Mouse (Mus musculus) heart, postnatal 14 days (tissue): ENCODE measurements around the gene Wbp1. TPM values are rescaled to one million over a fixed set of nuclear protein-coding genes. Genes with fewer than 3 reads are reported as not detected.

ENCODE experiments used
- DNase-seq, 2 experiments: peaks; one replicate each; pipeline ENCODE4 v3.0.0; 2021 to 2022
- intact Hi-C: fragments of 180-260 bp; cut with DNase I; formaldehyde crosslinking; loops from one replicate; pipeline ENCODE4 v1.15.1; 2025
- total RNA-seq, 2 experiments: library from RNA; stranded (reverse); gene quantifications; 2 replicates each; pipeline ENCODE4 v1.2.3; 2021

Wbp1 gene
- total RNA-seq, 2 experiments from 2014 or later, result 72.4 to 80.1 TPM

DNA sequence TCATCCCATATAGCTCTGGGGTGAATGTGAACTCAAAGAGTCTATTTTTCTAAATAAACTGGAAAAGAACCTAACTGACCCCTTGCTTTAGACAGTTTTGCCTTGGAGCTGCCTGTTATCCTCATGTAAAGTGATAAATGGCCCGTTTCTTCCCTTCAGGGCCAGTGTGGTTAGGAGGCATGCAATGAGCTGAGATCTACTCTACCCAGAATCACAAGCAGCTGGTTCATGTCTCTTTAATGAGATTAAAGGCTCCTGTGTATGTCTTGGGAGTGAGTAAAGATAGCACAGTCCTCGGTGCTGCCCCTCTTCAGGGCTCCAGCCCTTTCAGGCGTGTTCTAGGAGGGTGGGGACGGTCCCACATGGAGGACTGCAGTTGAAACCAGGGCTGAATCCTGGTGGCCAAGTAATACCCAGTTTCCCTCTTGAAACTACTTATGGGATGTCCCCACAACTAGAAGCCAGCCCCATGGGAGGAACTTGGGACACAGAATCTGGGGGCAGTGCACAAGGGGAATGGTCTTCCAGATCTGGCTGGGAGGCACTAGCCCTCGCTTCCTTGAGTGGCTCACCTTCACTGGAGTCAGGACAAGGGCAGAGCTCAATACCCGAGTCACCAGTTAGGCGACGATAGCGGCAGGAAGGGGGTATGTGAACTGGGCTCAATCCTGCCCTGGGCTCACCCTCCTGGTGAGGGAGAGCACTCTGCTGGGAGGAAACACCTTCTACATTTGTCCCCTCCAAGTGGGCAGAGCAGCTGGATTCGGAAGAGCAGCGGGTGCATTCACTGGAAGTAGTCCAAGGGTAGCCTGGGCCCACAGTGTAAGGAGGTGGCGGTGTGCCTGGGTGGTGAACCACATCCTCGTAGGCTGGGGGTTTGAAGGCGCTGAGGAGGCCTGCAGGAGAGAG is 2.3 kb downstream of the Wbp1 start:
- DNase-seq, result no peak
- intact Hi-C loops, result loop anchor here (5.0 kb wide), 1 partner anchor 148 kb away; no protein-coding TSS in a partner anchor

GRCm38 (mm10) chr6:83118369-83118768 is 3.0 kb downstream of the Wbp1 start:
- DNase-seq, result no peak

DNA sequence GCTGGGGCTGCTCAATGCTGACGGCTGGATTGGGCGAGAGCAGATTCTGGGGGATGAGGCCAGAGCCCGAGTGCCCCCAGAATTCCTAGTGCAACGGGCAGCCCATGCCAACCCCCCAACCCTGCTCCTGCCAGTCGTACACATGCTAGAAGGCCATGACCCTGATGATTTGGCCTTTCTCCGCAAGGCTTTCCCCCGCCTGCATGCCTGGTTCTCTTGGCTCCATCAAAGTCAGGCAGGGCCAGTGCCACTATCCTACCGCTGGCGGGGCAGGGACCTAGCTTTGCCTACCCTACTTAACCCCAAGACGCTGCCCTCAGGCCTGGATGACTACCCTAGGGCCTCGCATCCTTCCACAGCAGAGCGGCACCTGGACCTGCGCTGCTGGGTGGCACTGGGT is 3.7 kb downstream of the Wbp1 start:
- no peak for DNase-seq
- intact Hi-C loops, result loop anchor here (2.0 to 5.0 kb wide), 2 partner anchors 43 to 150 kb away; no protein-coding TSS in a partner anchor

More at GRCm38 (mm10) chr6:83118369-83118768, 3.0 kb downstream of the Wbp1 start:
- intact Hi-C loops, result loop anchor here (5.0 kb wide), 1 partner anchor 149 kb away; no protein-coding TSS in a partner anchor

GRCm38 (mm10) chr6:83117165-83117438 is 4.3 kb downstream of the Wbp1 start:
- intact Hi-C loops, result loop anchor here (2.0 to 5.0 kb wide), 2 partner anchors 44 to 150 kb away; no protein-coding TSS in a partner anchor
- no peak for DNase-seq

- DNase-seq, result no peak
- intact Hi-C loops, result loop anchor here (2.0 to 5.0 kb wide), 2 partner anchors 44 to 151 kb away; no protein-coding TSS in a partner anchor
These were observed 4.8 kb downstream of the Wbp1 start for GRCm38 (mm10) chr6:83116373-83117164.

GRCm38 (mm10) chr6:83115682-83116372 is 5.5 kb downstream of the Wbp1 start:
- intact Hi-C loops, result loop anchor here (2.0 to 5.0 kb wide), 2 partner anchors 45 to 151 kb away; no protein-coding TSS in a partner anchor
- DNase-seq, result no peak

DNA sequence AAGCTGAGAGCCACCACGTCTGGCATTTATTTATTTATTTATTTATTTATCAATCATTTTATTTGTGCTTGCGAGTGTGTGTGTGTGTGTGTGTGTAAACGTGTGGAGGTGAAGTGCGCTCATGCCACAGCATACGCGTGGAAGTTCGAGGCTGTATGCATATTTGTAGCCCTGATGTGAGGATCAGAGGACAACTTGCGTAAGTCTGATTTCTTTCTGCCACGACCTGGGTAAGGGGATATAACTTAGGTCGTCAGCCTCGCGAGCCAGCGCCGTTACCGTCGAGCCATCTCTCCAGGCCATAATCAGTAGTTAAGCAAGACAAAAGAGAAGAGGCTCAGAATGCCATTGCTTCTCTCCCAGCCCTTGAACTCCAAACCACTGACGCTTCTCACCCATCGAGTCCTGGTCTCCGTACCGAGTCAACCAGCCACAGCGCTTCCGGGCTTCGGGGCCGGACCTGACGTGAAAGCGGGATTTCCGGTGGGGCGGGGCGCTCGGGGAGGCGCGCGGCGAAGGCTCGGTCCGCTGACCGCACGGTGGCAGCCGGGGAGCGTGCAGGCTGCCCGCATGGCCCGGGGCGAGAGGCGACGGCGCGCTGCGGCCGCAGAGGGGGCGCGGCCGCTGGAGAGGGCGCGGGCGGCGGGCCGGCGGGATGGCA is 6.2 kb downstream of the Wbp1 start, which contains the start of gene Mogs:
Mogs (plus strand) TSS at position 486 of the 661 bp plus-strand sequence.
- intact Hi-C loops, result loop anchor here (5.0 kb wide), 1 partner anchor 152 kb away; no protein-coding TSS in a partner anchor
- DNase-seq, result peak; percentile 97

DNA sequence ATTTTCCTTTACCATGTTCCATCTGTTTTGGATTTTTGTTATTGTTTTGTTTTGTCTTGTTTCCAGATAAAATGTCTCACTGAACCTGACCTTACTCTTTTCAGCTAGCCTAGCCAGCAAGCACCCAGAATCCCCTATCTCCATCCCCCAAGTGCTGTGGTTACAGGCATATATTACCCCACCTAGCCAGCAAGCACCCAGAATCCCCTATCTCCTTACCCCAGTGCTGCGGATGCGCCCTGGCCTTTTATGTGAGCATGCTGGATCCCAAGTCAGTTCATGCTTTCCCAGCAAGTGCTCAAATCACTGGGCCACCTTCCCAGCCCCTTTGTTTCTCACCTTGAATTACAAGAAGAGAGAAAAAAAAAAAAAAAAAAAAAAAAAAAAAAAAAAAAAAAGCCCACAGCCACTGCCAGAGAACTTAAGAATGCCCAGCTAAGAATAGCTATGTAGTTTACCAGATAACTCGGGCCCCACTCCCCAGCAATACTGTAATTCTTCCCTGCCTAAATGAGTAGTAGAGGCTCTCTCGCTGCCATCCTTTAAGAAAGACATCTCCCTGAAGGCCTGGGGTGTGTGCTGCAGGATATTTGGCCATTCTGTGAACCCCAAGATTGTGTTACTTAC is 9.7 kb downstream of the Wbp1 start:
- DNase-seq, result no peak
- intact Hi-C loops, result no loop called here

DNA sequence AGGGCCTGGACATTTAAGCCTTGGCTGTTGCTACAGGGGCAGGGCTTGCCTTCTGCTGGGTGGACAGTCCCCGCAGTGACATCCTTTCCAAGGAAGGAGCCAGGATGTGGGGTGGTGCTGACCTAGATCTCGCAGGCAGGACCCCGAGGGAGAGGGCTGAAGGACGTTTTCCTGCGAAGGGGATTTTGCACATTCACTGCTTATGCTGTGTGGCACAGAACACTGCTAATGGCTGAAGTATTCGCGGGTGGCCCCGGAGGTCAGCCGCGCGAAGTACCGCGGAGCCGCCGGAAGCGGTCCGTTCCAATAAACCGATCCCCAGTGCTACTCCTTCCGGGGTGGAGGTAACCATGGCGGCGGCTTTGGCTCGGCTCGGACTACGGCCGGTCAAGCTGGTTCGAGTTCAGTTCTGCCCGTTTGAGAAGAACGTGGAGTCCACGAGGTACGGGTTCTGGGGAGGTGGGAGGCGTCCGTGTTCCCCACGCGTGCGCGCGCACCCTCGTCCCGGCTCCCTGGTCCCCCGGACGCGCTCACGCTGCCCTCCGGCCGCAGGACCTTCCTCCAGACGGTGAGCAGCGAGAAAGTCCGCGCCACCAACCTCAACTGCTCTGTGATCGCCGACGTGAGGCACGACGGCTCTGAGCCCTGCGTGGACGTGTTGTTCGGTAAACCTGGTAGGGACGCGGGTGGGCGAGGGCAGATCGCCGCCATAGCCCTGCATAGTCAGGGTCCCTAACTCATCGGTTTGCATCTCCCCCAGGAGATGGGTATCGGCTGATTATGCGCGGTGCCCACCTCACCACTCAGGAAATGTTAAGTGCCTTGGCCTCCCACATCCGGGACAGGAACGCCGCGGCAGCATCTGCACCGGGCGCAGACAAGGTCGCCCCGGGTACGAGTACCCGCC is 12.3 kb downstream of the Wbp1 start, which contains the start of gene Mrpl53:
Mrpl53 (plus strand) TSS at position 279 of the 907 bp plus-strand sequence.
- DNase-seq, result peak; percentile 81 to 89
- intact Hi-C loops, result no loop called here

- DNase-seq, result peak; percentile 76 to 85
- intact Hi-C loops, result no loop called here
These were observed 13.6 kb downstream of the Wbp1 start for GRCm38 (mm10) chr6:83107566-83108400.

- intact Hi-C loops, result no loop called here
- no peak for DNase-seq
These were observed 17.2 kb downstream of the Wbp1 start for GRCm38 (mm10) chr6:83104158-83104557.

- intact Hi-C loops, result no loop called here
These were observed 18.2 kb downstream of the Wbp1 start for GRCm38 (mm10) chr6:83103130-83103650.

GRCm38 (mm10) chr6:83101688-83102556 is 19.4 kb downstream of the Wbp1 start:
- peak; percentile 68 to 74 for DNase-seq
- intact Hi-C loops, result loop anchor here (1.0 to 2.0 kb wide), 3 partner anchors 23 to 104 kb away; partner anchors contain the start of gene Aup1

More at GRCm38 (mm10) chr6:83103130-83103650, 18.2 kb downstream of the Wbp1 start:
- no peak for DNase-seq

- DNase-seq, result peak; percentile 85 to 89
- intact Hi-C loops, result loop anchor here (1.0 to 2.0 kb wide), 3 partner anchors 23 to 103 kb away; partner anchors contain the start of gene Aup1
These were observed 20.1 kb downstream of the Wbp1 start, which contains the start of the genes Ccdc142 and Gm42688 for GRCm38 (mm10) chr6:83101316-83101687. Ccdc142 (plus strand) TSS chr6:83101601. Gm42688 (plus strand) TSS chr6:83101617.

DNA sequence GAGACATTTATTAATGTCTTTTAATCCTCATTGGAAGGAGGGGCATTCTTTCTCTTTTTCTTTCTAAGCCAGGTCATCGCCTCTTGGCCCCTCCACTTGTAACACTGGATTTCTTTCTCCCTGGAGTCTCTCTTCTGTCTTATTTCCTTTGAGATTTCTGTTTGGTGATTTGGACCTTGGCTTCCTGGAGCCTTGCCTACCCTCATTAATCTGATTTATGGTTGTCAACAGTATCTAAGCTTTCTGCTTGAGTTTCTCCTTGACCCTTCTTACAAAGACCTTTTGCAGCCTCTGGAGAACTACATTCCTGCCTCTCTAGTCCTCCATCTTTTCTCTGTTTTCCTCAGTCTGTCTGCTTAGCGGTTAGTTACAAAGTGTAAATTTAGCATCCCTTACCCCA is 22.9 kb downstream of the Wbp1 start:
- intact Hi-C loops, result no loop called here
- no peak for DNase-seq

DNA sequence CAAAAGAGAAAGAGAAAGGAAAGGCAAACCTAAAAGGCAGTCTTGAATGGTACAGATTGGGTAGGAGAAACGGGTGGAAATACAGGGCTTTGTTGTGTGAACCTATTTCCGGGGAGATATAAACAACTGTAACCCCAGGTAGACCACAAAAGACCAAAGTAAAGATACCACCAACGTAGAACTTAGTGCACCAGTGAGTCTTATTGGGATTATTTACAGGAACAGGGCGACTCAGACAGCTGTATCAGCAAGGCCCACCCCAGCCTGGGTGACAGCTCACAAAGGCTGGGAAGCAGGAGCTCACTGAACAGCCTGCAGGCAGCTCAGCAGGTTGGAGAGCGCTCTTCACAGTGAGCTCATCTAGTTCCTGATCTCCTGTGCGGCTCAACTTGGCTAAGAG is 25.4 kb downstream of the Wbp1 start:
- no peak for DNase-seq
- intact Hi-C loops, result no loop called here
